Mouse (Mus musculus) MEL (cell line): ENCODE data around the gene Pfdn6. TPM values are rescaled to one million over a fixed set of nuclear protein-coding genes. Genes with fewer than 3 reads are reported as not detected.

Source experiments
- DNase-seq: peaks from one replicate; pipeline ENCODE4 v3.0.0; 2011; ENCODE audit warnings: low read depth, low spot score
- H3K27ac ChIP-seq: 2 replicates; pipeline ENCODE4 v1.5.1; 2012; ENCODE audit warnings: low read depth, mild to moderate bottlenecking, control low read depth, low read length, moderate library complexity; ENCODE audit not compliant: control insufficient read depth
- H3K27me3 ChIP-seq, 2 experiments: fragments of 150-350 bp in 1 of 2; sonication (generic) in 1 of 2; 2 replicates each; pipeline ENCODE4 v1.6.1; 2012; ENCODE audit warnings: low read length in 2 of 2, mild to moderate bottlenecking in 2 of 2, improper control_type of control experiment in 1 of 2, moderate library complexity in 1 of 2; ENCODE audit not compliant: insufficient read depth in 2 of 2, control insufficient read depth in 1 of 2
- H3K36me3 ChIP-seq, 2 experiments: 2 replicates each; pipeline ENCODE4 v1.6.1; 2012 to 2014; ENCODE audit warnings: low read length in 2 of 2, improper control_type of control experiment in 1 of 2, inconsistent platforms in 1 of 2, mild to moderate bottlenecking in 1 of 2; ENCODE audit not compliant: insufficient read depth in 2 of 2, control insufficient read depth in 1 of 2
- H3K4me1 ChIP-seq, 2 experiments: fragments of 150-350 bp in 1 of 2; sonication (generic) in 1 of 2; 2 replicates each; pipeline ENCODE4 v1.6.1; 2012; ENCODE audit warnings: low read length in 2 of 2, improper control_type of control experiment in 1 of 2, mild to moderate bottlenecking in 1 of 2; ENCODE audit not compliant: insufficient read depth in 2 of 2, control insufficient read depth in 1 of 2
- H3K4me3 ChIP-seq, 2 experiments: fragments of 150-350 bp in 1 of 2; sonication (generic) in 1 of 2; 2 replicates each; pipeline ENCODE4 v1.5.1; 2012; ENCODE audit warnings: low read depth in 2 of 2, low read length in 2 of 2, mild to moderate bottlenecking in 2 of 2, moderate library complexity in 2 of 2, control low read depth in 1 of 2, improper control_type of control experiment in 1 of 2; ENCODE audit not compliant: control insufficient read depth in 1 of 2, insufficient read depth in 1 of 2
- H3K79me2 ChIP-seq: 2 replicates; pipeline ENCODE4 v1.6.1; 2012; ENCODE audit warnings: mild to moderate bottlenecking, low read length, moderate library complexity; ENCODE audit not compliant: control insufficient read depth, poor library complexity, insufficient read depth
- H3K9ac ChIP-seq: 2 replicates; pipeline ENCODE4 v1.6.1; 2012; ENCODE audit warnings: low read depth, mild to moderate bottlenecking, control low read depth, low read length, moderate library complexity; ENCODE audit not compliant: control insufficient read depth, poor library complexity, severe bottlenecking
- H3K9me3 ChIP-seq: fragments of 150-350 bp; sonication (generic); replicated peaks from 2 replicates; pipeline ENCODE4 v1.6.1; 2012; ENCODE audit warnings: mild to moderate bottlenecking, low read length, improper control_type of control experiment, moderate library complexity; ENCODE audit not compliant: insufficient read depth
- ETS1 ChIP-seq: IDR thresholded peaks from 2 replicates; pipeline ENCODE4 v1.6.1; 2012; ENCODE audit warnings: low read depth, mild to moderate bottlenecking, inconsistent platforms, low read length, improper control_type of control experiment, moderate library complexity
- GATA1 ChIP-seq: IDR thresholded peaks from 2 replicates; pipeline ENCODE4 v1.6.1; 2011; ENCODE audit warnings: low read depth, low read length, improper control_type of control experiment
- HCFC1 ChIP-seq: IDR thresholded peaks from 2 replicates; pipeline ENCODE4 v1.6.1; 2012; ENCODE audit warnings: low read depth, mild to moderate bottlenecking, inconsistent platforms, low read length, improper control_type of control experiment, moderate library complexity
- MAX ChIP-seq: IDR thresholded peaks from 2 replicates; pipeline ENCODE4 v1.6.1; 2011; ENCODE audit warnings: low read length, improper control_type of control experiment
- MAZ ChIP-seq: IDR thresholded peaks from 2 replicates; pipeline ENCODE4 v1.6.1; 2012; ENCODE audit warnings: low read depth, mild to moderate bottlenecking, inconsistent platforms, low read length, improper control_type of control experiment
- MXI1 ChIP-seq: IDR thresholded peaks from 2 replicates; pipeline ENCODE4 v1.6.1; 2011; ENCODE audit warnings: mild to moderate bottlenecking, low read depth, low read length, improper control_type of control experiment
- POLR2A ChIP-seq, 2 experiments: IDR thresholded peaks; 2 replicates each; pipeline ENCODE4 v1.6.1; 2011 to 2012; ENCODE audit warnings: low read length in 2 of 2, mild to moderate bottlenecking in 2 of 2, control low read depth in 1 of 2, improper control_type of control experiment in 1 of 2, low read depth in 1 of 2, moderate library complexity in 1 of 2; ENCODE audit not compliant: control insufficient read depth in 1 of 2, insufficient read depth in 1 of 2, poor library complexity in 1 of 2
- SIN3A ChIP-seq: IDR thresholded peaks from 2 replicates; pipeline ENCODE4 v1.6.1; 2012; ENCODE audit warnings: low read length, improper control_type of control experiment, inconsistent platforms
- TCF12 ChIP-seq: IDR thresholded peaks from 2 replicates; pipeline ENCODE4 v1.6.1; 2014; ENCODE audit warnings: low read depth, mild to moderate bottlenecking, inconsistent platforms, low read length, improper control_type of control experiment, moderate library complexity
- USF1 ChIP-seq: IDR thresholded peaks from 2 replicates; pipeline ENCODE4 v1.6.1; 2014; ENCODE audit warnings: low read depth, mild to moderate bottlenecking, inconsistent platforms, low read length, improper control_type of control experiment, moderate library complexity
- ZMIZ1 ChIP-seq: IDR thresholded peaks from 2 replicates; pipeline ENCODE4 v1.6.1; 2012; ENCODE audit warnings: low read depth, mild to moderate bottlenecking, inconsistent platforms, low read length, improper control_type of control experiment, moderate library complexity
- polyA plus RNA-seq, 2 experiments: library from polyadenylated mRNA; stranded (reverse) in 1 of 2; unstranded in 1 of 2; fragments of >175 nt in 1 of 2; fragments of >200 nt in 1 of 2; gene quantifications; 2 replicates each; pipeline versions ENCODE4 v1.2.1 to v1.2.4; 2012; ENCODE audit warnings: low replicate concordance in 2 of 2, low read depth in 1 of 2; ENCODE audit not compliant: insufficient read length in 2 of 2, insufficient read depth in 1 of 2, missing spikeins in 1 of 2
- total RNA-seq: library from RNA; depleted of rRNA; stranded (reverse); fragments of 300-350 nt; gene quantifications from 2 replicates; pipeline ENCODE4 v1.2.3, GENCODE M21; 2012

Pfdn6 gene
- total and polyA plus RNA-seq, 3 experiments = 222 to 239 TPM; not detected in 1

DNA sequence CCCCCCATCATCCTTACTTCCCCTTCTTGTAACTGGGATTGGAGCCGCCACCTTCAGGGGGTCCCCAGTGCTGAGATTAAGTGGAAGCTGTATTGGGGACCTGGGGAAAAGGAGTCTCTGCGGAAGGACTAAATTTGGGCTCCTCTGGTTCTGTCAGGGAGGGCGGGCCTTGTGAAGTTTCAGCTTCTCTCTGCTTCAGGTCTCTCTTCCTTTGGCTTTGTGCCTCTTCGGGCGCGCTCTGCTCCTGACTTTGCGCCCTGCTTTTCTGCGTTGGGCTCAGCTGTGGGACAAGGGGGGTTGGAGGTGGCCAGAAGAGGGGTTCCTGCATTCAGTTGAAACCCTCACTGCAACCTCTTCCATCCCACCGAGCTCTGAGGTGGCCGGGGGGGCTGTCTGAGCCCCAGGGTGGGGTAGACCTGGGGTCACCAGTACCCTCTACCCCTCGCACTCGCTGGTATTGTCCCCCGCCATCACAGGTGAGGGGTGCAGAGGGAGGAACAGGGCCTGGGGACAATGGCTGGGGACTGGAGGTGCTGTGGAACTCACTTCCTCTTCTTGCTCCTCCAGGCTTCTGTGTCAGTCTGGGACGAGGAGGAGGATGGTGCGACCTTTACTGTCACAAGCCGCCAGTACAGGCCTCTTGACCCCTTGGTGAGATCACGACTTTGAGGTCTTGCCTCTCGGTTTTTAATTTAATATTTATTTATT lies 8.8 kb downstream of the Pfdn6 start:
- Histone ChIP-seq H3K36me3 (peaks cover 0 to 3% of the 10 kb centered on the region in 2 experiments; a peak in 2 of 4 replicates), H3K27ac (no peak overlapping the region), H3K27me3 (no peaks in the 10 kb centered on the region), H3K4me1 (peaks cover 0 to 7% of the 10 kb centered on the region in 2 experiments; a peak in 2 of 4 replicates), H3K9me3 (no peaks in the 10 kb centered on the region), H3K79me2 (peaks cover 24% of the 10 kb centered on the region), H3K9ac (no peak overlapping the region), H3K4me3 (no peak overlapping the region)
- peak; percentile 46 for DNase-seq
- 0 out of 2 replicates have a peak, but pooled peaks have one; percentile 34 for TF ChIP-seq MAZ
- TF ChIP-seq ZMIZ1 = no peak

DNA sequence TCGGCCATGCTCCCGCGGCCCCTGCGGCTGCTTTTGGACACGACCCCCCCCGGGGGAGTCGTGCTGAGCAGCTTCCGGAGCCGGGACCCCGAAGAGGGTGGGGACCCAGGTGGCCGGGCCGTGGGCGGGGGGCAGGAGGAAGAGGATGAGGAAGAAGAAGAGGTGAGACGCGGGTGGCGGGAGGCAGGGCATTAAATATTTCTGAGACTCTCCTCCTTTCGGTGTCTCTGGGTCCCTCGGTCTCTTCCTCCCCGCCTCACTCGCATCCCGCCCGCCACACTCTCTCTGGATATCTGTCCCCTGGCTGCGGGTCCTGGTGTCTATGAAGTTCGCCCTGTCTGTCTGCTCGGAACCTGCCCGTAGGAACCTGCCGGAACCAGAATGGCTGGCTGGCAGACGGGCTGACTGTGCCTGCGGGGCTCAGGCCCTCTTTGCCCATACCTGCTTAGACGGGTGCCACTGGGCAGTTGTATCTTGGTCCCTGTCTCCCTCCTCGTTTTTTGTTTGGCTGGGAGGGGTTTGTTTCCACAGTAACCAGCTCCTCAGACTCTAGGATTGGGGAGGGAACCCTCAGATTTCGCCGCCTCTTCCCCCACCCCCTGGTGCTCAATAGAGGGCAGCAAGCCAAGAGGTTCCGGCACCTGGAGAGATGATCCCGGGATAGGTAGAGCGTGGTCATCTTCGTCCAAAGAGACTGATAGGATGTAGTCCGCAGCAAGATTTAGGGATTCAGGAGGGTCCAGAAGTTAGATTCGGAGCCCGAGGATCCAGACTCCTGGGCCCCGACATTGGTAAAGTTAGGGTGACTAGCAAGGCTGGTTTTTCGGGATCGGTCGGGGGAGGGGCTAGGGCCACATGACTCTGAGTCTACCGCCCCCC lies 9.6 kb downstream of the Pfdn6 start:
- H3K27me3 ChIP-seq = no peaks in the 10 kb centered on the region
- TF ChIP-seq ETS1 (no peak), HCFC1 (0 out of 2 replicates have a peak, but pooled peaks have one; percentile 17), MAX (no peak), GATA1 (no peak), USF1 (peak; percentile 74; the same call in 1 of the 2 replicates), POLR2A (IDR thresholded peaks at IDR 0.05; ENCODE audit: control insufficient read depth in 1 of 2, insufficient read depth in 1 of 2, low read depth in 1 of 2, low read length in 2 of 2, poor library complexity in 1 of 2) (0 out of 4 replicates have a peak, but pooled peaks of 1 of the 2 experiments have one; percentile 11), TCF12 (no peak), ZMIZ1 (no peak), SIN3A (peak; percentile 60), MXI1 (peak; percentile 30; the same call in 1 of the 2 replicates)
- TF ChIP-seq, all 39 proteins: peak for 5
- peak; percentile 76 for DNase-seq
- peak overlapping the region; percentile 93 for H3K9ac ChIP-seq
- H3K79me2 ChIP-seq = peaks cover 24% of the 10 kb centered on the region
- no peaks in the 10 kb centered on the region for H3K9me3 ChIP-seq
- H3K36me3 ChIP-seq = peaks cover 0 to 3% of the 10 kb centered on the region in 2 experiments; a peak in 2 of 4 replicates
- H3K27ac ChIP-seq = peak overlapping the region; percentile 98
- H3K4me3 ChIP-seq = peak overlapping the region; percentile 74 to 78
- peaks cover 0 to 7% of the 10 kb centered on the region in 2 experiments; a peak in 2 of 4 replicates for H3K4me1 ChIP-seq
